Mouse (Mus musculus) adrenal gland, postnatal 10 days (tissue): ENCODE measurements around the gene Adgrf5. TPM values are rescaled to one million over a fixed set of nuclear protein-coding genes. Genes with fewer than 3 reads are reported as not detected.
"Not testable (repeated sequence)": the region's sequence is repeated elsewhere in the genome, so short reads cannot be mapped to it uniquely, and the experiment has no call there.

Experiments used
- DNase-seq: peaks from one replicate; pipeline ENCODE4 v3.0.0; 2021; ENCODE audit warnings: mixed read lengths
- total RNA-seq, 2 experiments: library from RNA; stranded (reverse); gene quantifications; 2 replicates each; pipeline ENCODE4 v1.2.3; 2021

Gene Adgrf5
- total RNA-seq, 2 experiments from 2014 or later, result 122 to 125 TPM

DNA sequence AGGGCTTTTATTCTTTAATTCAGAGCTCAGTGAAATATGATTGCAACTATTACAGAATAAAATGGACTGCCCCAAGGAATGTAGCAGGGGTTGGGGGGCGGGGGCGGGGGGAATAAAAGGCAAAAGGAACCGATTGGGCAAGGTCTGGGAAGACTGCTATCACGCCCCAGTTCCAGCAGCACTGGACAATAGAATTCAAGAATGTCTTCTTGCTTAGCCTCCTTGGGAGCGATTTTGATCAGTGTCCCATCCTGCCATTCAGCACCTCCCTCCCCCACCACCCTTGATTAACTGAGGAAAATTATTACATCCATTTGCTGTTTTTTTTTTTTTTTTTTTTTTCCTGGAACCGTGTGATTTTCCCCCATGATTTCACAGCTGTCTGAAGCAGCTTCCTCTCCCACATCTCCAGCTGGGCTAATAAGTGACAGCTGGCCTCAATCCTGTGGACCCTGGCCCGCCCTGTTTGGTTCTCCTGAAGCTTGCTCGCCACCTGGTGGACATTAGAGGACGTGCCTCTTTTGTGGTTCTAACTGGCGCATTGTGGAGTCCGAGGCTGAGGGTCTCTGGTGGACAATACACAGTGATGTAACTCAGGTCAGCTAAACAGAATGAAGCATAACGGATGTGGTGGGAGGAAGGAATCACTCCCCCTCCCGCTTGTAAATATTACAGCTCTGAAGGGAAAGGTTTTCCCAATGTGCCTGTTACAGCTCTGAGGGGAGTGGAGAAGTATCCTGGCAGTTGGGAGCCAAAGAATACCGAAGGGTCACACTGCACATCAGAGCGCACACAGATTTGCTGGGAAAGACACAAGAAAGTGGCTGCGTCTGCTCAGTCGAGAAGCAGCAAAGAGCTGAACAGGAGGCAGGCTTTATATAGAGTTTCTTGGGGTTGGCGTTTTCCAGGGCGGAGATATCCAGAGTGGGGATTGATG lies 100.3 kb downstream of the Adgrf5 start:
- peak; percentile 79 for DNase-seq

DNA sequence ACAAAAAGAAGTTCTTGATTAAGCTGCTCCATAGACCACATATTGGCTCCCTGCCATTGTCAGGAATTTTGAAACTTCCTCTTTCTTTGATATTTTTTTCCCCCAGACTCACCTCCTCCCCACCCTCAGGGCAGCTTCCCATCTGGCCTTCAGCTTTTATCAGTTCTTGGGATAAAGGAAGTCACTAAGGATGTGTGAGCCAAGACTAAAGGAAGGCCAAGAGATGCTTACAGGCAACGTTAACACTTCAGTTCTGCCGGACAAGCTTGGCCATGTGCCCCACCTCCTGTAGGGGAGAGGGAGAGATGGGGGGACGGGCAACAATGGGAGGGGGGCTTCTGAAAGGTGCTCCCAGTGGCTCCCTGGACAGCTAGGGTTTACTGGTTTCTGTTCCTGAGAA lies 109.8 kb downstream of the Adgrf5 start:
- no peak for DNase-seq

DNA sequence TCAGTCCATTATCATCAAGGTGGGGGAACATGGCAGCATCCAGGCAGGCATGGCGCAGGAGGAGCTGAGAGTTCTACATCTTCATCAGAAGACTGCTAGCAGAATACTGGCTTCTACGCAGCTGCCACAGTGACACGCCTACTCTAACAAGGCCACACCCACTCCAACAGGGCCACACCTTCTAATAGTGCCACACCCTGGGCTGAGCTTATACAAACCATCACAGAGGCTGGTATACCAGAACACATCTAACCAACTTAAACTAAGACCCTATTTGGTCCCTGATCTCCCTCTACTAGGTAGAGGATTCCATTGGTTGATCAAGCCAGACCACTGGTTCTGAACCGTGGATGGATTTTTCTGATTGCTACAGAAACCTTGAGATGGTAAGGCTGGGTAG lies 112.3 kb downstream of the Adgrf5 start:
- DNase-seq, result no peak

DNA sequence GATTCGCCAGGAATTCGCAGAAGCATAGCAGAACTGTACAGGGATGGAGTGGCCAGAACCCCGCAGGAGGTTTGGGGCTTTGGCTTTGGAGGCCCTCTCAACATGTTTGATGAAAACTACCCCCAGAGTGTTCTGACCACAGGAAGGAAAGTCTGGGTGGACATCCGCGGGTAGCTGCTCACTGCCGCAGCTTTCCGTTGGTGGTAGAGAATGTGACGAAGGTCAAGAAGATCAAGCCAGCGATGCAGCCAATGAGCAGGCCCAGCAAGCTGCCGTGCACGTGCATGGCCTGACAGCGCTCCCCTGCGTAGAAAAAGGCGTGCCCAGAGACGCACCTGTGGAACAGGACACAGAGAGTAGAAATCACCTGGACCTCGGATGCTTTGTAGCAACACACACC lies 114.5 kb downstream of the Adgrf5 start:
- no peak for DNase-seq

DNA sequence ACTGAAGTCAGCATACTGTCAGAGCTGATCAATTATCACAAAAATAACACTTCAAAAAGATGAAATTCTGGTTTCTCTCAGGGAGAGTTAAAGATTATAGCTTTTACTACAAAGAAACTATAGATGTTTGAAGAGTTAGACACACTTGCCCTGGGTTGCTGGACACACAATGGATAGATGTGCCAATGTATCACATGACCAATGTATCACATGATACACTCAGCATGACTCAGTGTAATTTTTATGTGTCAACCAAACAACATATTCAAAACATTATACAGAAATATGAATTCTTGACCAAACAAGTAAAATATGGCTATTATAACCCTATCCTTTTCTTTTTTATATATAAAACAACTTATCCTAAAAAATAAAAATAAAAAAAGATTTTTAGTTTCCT lies 117.4 kb downstream of the Adgrf5 start:
- no peak for DNase-seq

DNA sequence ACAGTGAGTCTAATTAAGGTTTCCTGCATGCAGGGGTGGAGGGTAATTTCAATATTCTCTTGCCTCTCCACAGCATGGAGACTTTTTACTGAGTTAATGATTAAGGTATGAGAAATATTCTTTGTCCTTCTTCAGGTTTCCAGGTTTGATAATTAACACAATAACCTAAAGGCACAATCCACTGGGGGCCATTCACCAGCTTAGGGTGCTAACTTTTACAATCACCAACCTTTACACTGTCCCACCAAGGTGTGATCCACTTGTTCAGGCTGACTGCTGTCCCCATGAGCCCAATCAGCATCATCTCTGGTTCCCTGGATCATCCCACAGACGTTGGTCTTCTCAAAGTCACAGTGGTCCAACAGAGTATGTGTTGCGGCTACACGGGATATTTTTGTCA lies 125.7 kb downstream of the Adgrf5 start:
- DNase-seq, result no peak

DNA sequence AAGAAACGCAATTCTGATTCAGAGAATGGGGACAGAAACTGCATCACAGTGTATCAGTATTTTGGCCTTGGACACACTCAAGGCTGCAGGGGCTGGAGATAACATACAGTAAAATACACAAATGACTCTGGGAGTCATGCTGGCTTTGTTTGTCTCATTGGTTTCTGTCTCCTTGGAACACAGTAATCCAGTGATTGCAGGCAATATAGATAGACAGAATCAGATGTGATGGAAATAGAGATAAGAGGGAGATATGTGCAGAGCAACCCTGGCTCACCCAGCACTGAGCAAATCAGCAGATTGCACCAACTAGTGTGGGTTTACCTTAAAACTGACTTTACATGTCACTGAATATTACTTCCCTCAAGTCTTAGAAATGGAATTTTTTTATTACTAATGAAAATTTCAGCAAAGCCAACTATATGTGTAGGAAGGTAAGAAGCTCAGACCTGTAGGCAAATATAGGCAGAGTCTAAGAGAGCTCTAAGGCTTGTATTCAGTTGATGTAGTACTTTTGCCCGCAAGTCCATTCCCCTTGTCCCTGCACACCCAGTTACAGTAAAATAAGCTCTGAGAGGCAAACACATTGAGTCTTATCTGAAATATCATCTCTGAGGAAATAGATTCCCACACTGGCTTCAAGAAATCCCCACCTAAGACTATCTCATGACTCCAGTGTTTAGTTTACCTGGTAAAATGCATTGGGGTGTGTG lies 128.3 kb downstream of the Adgrf5 start:
- DNase-seq, result no peak

DNA sequence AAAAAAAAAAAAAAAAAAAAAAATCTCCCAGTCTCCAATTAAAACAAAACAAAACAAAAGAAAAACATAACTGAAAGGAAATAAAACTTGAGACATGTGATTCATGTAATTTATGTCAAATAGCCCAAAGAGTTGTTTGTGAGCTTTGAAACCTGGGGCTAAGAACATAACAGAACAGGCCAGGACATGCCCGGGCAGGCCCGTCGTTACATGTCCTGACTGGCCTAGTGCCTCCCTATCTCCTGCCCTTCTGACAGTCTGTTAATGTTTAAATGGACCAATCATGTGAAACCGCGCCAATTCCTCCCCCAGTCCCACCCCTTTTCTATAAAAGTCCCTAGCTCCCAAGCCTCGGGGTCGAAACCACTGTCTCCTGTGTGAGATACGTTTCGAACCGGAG lies 130.1 kb downstream of the Adgrf5 start:
- DNase-seq, result not testable (repeated sequence)

DNA sequence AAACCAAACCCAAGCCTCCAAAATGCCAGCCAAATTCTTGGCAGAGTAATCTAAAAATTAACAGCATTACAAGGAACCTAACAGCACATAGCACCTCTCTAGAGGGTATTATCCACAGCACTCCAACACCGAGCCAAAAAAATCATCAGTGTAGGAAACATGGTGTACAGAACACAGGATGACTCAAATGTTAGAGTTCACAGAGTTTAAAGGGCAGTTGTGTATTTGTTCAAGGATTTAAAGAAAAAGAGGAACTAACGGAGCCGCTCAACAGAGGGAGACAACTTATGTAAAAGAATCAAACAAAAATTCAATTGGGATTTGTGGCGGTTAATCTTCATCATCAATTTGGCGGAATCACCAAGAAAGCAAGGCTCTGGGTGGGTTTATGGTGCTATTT lies 135.3 kb downstream of the Adgrf5 start:
- DNase-seq, result no peak

DNA sequence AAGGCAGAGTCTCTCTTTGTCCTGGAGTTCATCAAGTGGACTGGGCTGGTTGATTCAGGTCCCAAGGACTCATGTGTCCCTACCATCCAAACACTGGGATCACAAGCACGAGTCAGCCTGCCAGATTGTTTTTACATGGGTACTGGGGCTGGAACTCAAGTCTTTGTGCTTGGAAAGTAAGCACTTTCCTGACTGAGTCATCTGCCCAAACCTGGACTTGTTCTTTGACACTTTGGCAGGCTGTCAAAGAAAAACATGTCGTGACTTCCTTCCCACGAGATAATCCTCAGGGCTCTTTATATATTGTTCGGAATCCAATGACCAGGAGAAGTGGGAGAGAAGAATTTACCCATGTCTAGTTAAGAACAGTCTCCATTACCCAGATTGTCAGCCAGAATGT lies 137.3 kb downstream of the Adgrf5 start:
- no peak for DNase-seq

DNA sequence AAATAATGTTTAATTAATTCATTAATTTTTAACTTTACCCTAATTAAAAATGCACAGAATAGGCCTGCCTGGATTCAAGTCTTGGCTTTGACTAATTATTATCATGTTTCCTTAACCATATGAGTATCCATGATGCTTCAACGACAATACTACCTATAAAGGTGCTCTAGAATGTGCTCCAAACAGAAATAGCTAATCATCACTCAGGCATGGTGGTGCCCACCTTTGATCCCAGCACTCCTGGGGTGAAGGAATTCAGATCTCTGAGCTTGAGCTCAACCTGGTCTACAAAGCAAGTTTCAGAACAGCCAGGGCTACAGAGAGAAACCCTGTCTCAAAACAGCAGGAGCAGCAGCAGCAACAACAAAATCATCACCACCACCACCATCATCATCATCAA lies 140.3 kb downstream of the Adgrf5 start:
- no peak for DNase-seq

DNA sequence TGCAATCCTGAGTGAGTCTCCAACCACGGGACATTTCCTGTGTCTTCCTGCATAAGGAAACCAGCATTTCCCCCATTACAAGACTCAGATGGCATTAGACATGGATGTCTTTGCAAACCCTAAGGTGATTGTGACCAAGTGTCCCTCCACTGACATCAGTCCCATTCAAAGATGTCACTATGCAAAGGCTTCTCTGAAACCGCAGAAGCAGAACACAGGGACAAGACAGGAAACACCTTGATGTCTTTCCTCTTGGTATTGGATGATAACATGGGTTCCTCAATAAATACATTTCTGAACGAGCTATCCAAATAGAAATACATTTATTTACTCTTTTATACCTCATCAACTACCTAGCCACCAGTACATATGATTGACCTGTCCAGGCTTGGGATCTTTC lies 141.0 kb downstream of the Adgrf5 start:
- no peak for DNase-seq

DNA sequence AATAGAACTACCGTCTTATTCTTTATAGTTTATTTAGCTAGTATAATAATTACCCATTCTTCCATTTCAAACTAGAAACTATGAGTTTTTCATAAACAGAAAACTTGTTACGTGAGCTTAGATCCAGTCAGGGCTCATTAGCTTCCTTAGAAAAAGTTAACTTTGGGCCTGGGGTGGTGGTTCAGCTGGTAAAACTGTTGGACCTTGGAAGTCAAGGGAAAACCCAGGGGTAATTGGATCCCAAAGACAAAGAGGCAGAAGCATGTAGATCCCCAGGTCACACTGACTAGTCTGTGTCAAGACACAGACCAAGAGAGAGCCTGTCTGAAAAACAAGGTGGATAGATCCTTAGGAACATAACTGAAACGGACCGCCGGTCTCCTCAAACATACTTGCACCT lies 141.4 kb downstream of the Adgrf5 start:
- no peak for DNase-seq

DNA sequence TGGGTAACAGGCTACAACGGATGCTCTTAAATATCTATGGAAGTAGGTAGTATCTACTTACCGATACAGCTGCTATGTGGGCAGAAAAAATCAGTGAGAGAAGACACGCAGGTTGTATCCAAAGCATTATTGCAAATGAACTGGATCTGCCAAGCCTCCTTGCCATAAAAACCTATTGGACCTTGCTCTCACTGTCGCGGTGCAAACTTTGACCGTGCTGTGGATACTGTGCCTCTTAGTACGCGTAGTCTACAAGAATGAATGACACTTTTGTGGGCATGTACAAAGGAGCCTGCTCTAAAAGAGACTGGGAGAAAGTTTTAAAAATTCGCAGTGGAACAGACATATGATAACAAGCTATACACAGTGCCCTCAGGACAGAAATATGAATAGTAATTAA lies 142.3 kb downstream of the Adgrf5 start, which contains the start of gene Mep1a:
Gene Mep1a, minus strand, starts transcription at position 221 of the 400 bp plus-strand sequence.
- no peak for DNase-seq

DNA sequence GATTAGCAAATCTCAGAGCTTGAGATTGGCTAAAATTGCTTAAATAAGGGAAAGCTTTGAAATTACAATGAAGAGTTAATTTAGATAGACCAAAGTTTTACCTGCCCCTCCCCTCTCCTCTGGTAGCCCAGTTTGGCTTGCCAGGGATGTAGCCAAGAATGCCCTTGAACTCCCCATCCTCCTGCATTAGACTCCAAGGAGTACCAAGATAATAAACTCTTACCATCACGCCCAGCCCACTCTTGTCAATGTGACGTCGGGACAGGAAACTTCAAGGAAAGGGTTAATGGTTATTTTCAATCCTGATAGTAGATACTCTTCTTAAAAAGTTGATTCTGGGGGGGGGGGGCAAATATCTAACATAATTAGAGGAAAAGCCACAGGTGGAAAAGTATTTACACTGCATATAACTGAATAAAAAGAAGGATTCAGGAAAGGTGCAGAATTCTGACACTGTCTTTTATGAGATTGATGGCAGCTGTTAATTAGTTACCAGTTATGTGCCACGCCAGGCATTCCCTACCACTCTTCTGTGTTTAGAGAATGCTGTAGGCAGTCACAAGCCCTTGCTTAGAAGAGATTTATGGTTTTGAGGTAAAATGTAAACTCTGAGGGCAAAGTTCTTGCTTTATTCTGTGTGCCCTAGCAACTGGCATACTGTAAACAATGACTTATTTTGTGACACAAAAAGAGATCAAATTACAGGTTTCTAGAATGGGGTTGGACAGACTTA lies 143.8 kb downstream of the Adgrf5 start:
- DNase-seq, result no peak

DNA sequence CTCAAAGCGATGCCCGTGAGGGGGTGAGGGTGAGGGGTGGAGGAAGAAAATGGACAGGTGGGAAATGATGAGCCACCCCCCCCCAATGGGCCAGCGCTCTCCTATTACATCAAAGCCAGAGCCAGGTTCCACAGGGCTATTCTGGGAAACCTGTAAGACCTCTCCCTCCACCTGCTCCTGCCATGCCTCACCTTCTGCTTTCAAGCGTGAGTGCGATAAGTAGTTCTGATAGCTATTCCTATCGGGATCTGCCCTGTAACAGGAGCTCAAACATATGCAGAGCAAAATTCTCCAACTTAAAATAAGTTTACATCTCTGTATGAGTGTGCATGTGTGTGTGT lies 144.3 kb downstream of the Adgrf5 start:
- DNase-seq, result no peak

Other genes with a start within 250 kb of the Adgrf5 start
- gene Adgrf1, start 90.1 kb upstream of the Adgrf5 start, total RNA-seq, result 1 to 10 TPM in 1 of 2 experiments, under 1 TPM in 1; 0.55 to 1.0 TPM
- under 1 TPM in 1 of 2 experiments, not detected in 1; 0.33 TPM for gene Mep1a, start 142.4 kb downstream of the Adgrf5 start, total RNA-seq
- not detected for gene Ankrd66, start 183.2 kb downstream of the Adgrf5 start, total RNA-seq
- gene Pla2g7, start 207.6 kb downstream of the Adgrf5 start, total RNA-seq, result 10 to 100 TPM; 24.5 to 26.7 TPM